Mouse (Mus musculus) embryonic fibroblast, embryonic 13.5 days (primary cell): ENCODE results near the gene Papss1. TPM values are rescaled to one million over a fixed set of nuclear protein-coding genes. Genes with fewer than 3 reads are reported as not detected.
"Not testable (repeated sequence)": the region's sequence is repeated elsewhere in the genome, so short reads cannot be mapped to it uniquely, and the experiment has no call there.

Experiments used
- H3K27ac ChIP-seq: 2 replicates; pipeline ENCODE4 v1.5.1; 2012; ENCODE audit warnings: low read length, control low read depth, inconsistent platforms; ENCODE audit not compliant: insufficient read depth
- H3K4me1 ChIP-seq: 2 replicates; pipeline ENCODE4 v1.6.1; 2011; ENCODE audit warnings: low read length; ENCODE audit not compliant: control insufficient read depth, insufficient read depth
- H3K4me3 ChIP-seq: 2 replicates; pipeline ENCODE4 v1.5.1; 2011; ENCODE audit warnings: mild to moderate bottlenecking, control low read depth, low read length; ENCODE audit not compliant: insufficient read depth
- CTCF ChIP-seq: IDR thresholded peaks from 2 replicates; pipeline ENCODE4 v1.5.1; 2011; ENCODE audit warnings: mild to moderate bottlenecking, control low read depth, low read length, moderate library complexity, borderline replicate concordance; ENCODE audit not compliant: insufficient read depth
- POLR2A ChIP-seq: IDR thresholded peaks from 2 replicates; pipeline ENCODE4 v1.6.1; 2011; ENCODE audit warnings: low read depth, mild to moderate bottlenecking, control low read depth, low read length, moderate library complexity
- polyA plus RNA-seq: library from polyadenylated mRNA; stranded (reverse); fragments of >200 nt; gene quantifications from 2 replicates; pipeline ENCODE4 v1.2.4, GENCODE M21; 2011; ENCODE audit warnings: low read depth; ENCODE audit not compliant: missing spikeins, insufficient read length

Gene Papss1
- polyA plus RNA-seq, 1 experiment: 44.8 TPM

DNA sequence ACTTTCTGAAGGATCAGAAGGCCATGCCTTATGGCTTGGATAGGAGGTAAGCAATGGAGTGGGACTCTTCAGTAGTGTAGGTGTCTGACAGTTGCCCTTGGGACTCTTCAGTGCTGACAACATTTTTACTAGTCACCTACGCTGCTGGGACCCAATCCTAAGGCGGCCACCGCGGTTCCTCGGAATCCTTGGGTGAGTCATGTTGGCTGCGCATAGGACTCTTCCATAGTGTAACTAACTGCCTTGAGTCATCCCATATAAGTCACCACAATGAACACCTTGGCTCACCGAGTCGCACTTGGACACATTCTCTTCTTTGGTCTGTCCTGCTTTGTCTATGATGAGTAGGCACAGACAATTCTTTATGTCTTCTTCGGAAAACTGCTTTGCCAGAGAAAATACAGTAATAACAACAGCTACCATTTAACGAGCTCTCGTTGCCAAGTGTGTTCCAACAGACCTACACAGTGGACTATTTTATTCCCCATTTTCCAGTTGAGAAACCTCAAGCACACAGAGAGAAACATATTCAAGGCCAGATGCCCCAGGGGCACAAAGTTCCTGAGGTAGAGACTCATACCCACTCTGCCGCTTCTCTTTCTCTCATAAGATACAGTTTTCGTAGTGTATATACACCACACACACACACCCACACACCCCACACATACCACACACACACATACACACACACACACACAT, 23.2 kb upstream of the Papss1 start:
- H3K27ac ChIP-seq: no peak overlapping the region
- no peaks in the 10 kb centered on the region for H3K4me1 ChIP-seq
- H3K4me3 ChIP-seq: no peak overlapping the region
- TF ChIP-seq POLR2A: no peak
- no peak for TF ChIP-seq CTCF

GRCm38 (mm10) chr3:131547562-131547961, 17.0 kb upstream of the Papss1 start:
- H3K27ac ChIP-seq, H3K4me1 ChIP-seq, H3K4me3 ChIP-seq: not testable (repeated sequence)

- H3K4me3 ChIP-seq: no peak overlapping the region
- no peaks in the 10 kb centered on the region for H3K4me1 ChIP-seq
- no peak overlapping the region for H3K27ac ChIP-seq
- no peak for TF ChIP-seq POLR2A
Measured at GRCm38 (mm10) chr3:131550046-131550445, 14.5 kb upstream of the Papss1 start.

GRCm38 (mm10) chr3:131552349-131553254, 12.0 kb upstream of the Papss1 start:
- no peak overlapping the region for H3K4me3 ChIP-seq
- TF ChIP-seq CTCF: no peak
- no peak for TF ChIP-seq POLR2A
- H3K27ac ChIP-seq: no peak overlapping the region
- no peaks in the 10 kb centered on the region for H3K4me1 ChIP-seq

- Histone ChIP-seq H3K27ac (no peak overlapping the region), H3K4me3 (no peak overlapping the region), H3K4me1 (peaks cover 6% of the 10 kb centered on the region)
- TF ChIP-seq CTCF (no peak), POLR2A (no peak)
Measured at GRCm38 (mm10) chr3:131555771-131556170, 8.8 kb upstream of the Papss1 start.

DNA sequence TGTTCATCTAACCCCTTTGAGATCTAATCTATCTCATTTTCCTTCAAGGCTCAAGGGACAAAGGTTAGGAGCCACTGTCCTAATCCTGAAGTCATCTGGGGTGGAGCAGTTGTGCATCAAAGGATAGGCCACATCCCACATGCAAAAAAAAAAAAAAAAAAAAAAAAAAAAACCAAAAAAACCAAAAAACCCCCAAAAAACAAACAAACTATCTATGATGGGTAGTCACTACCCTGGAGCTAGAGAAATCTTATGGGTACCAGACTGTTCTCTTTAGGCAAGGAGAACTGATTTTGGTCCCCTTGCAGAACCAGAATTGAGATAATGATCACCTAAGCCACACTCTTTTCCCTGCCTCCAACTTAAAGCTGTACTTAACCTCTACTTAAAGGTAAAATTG, 3.0 kb upstream of the Papss1 start:
- Histone ChIP-seq H3K27ac (no peak overlapping the region), H3K4me3 (no peak overlapping the region), H3K4me1 (peaks cover 17% of the 10 kb centered on the region)
- TF ChIP-seq CTCF (no peak), POLR2A (no peak)

GRCm38 (mm10) chr3:131565257-131565610, 666 bp downstream of the Papss1 start:
- Histone ChIP-seq H3K4me1 (peaks cover 12% of the 10 kb centered on the region), H3K27ac (0 out of 2 replicates have a peak overlapping the region, but pooled peaks have one; percentile 37), H3K4me3 (peak overlapping the region; percentile 99)
- no peak for TF ChIP-seq CTCF
- TF ChIP-seq POLR2A: no peak

DNA sequence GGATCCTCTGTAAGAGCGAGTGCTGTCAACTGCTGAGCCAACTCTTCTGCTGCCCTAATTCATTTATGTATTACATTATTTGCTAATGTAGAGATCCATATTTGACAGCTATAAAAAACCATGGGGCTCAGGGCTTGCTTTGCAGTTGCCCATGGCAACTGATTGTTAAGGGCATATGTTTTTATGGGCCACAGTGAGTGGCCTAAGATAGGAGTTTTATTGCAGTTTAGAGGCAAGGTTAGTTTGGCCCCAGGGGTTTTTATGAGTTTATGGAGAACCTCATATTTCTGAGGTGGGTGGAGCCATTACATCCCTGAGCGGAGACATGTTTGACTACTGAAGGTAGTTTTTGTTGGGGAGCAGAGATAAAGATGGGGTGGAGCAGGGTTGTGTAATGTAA, 1.7 kb downstream of the Papss1 start:
- Histone ChIP-seq H3K4me1 (peaks cover 6% of the 10 kb centered on the region; the same call in 1 of the 2 replicates), H3K27ac (no peak overlapping the region), H3K4me3 (no peak overlapping the region)
- TF ChIP-seq POLR2A (no peak), CTCF (no peak)

DNA sequence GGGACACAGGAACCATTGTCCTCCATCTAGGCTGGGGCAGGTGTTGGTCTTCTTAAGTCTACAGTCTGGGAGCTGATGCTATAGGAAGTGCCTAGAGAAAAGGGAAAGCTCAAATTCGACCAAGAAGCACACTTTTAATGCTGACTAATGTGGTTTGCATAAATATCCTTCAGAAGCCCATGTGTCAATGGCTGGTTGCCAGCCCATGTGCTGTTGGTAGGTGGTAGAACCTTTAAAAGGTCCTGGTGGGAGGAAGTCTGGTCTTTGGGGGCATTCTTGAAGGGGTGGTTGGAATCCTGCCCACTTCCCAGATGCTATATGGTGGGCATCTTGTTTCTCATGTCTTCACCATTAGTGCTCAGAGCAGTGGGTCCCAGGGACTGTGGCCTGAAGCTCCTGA, 5.9 kb downstream of the Papss1 start:
- H3K4me1 ChIP-seq: peaks cover 5% of the 10 kb centered on the region; the same call in 1 of the 2 replicates
- TF ChIP-seq POLR2A (no peak), CTCF (no peak)
- H3K4me3 ChIP-seq: no peak overlapping the region
- no peak overlapping the region for H3K27ac ChIP-seq

DNA sequence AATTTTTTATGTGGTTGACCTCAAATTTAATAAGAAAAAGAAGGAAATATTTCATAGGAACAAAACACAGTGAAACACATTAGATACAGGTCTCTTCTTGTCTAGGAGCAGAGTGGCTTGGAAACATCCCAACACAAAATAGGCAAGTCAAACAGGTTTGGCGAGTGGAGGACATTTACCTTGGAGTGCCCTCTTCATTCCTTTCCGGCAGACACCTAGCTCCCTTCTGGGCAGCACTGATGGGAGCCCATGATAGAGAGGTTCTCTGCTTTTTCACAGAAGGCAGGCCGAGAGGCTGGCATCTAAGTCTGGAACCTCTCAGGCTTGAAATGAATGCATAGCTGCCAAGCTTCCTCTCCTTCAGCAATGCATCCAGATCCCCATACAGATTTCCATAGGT, 9.0 kb downstream of the Papss1 start:
- no peak for TF ChIP-seq POLR2A
- no peak for TF ChIP-seq CTCF
- Histone ChIP-seq H3K4me1 (no peaks in the 10 kb centered on the region), H3K4me3 (no peak overlapping the region), H3K27ac (no peak overlapping the region)
